Mouse (Mus musculus) kidney, postnatal 0 days (tissue): ENCODE results near the gene Ap3b2. TPM values are rescaled to one million over a fixed set of nuclear protein-coding genes. Genes with fewer than 3 reads are reported as not detected.

Experiments
- ATAC-seq: fragments of 200-750 bp; cut with Nextera tagmentation; replicated peaks from 2 replicates; pipeline ENCODE4 v1.8.0; 2017; ENCODE audit warnings: low read depth, moderate number of reproducible peaks, moderate TSS enrichment, moderate library complexity; ENCODE audit not compliant: low FRiP score
- DNase-seq: peaks from one replicate; pipeline ENCODE4 v3.0.0-alpha.2; 2016; ENCODE audit warnings: low spot score
- H3K27ac ChIP-seq: fragments of 300-500 bp; sonication (generic); 2 replicates; pipeline ENCODE4 v1.5.1; 2014; ENCODE audit warnings: mild to moderate bottlenecking
- H3K27me3 ChIP-seq: fragments of 300-500 bp; sonication (generic); 2 replicates; pipeline ENCODE4 v1.6.1; 2014; ENCODE audit warnings: low read length, mixed read lengths; ENCODE audit not compliant: insufficient read depth
- H3K36me3 ChIP-seq: fragments of 300-500 bp; sonication (generic); 2 replicates; pipeline ENCODE4 v1.6.1; 2014; ENCODE audit warnings: low read length, mixed read lengths; ENCODE audit not compliant: insufficient read depth
- H3K4me1 ChIP-seq: fragments of 300-500 bp; sonication (generic); replicated peaks from 2 replicates; pipeline ENCODE4 v1.6.1; 2014; ENCODE audit warnings: antibody characterized with exemption, low read length, mixed read lengths; ENCODE audit not compliant: insufficient read depth
- H3K4me2 ChIP-seq: fragments of 300-500 bp; sonication (generic); 2 replicates; pipeline ENCODE4 v1.6.1; 2014; ENCODE audit warnings: mild to moderate bottlenecking, low read length, moderate library complexity, mixed read lengths
- H3K4me3 ChIP-seq: fragments of 300-500 bp; sonication (generic); replicated peaks from 2 replicates; pipeline ENCODE4 v1.5.1; 2014; ENCODE audit warnings: low read depth, low read length
- H3K9ac ChIP-seq: fragments of 300-500 bp; sonication (generic); 2 replicates; pipeline ENCODE4 v1.6.1; 2014; ENCODE audit warnings: low read depth, low read length
- H3K9me3 ChIP-seq: fragments of 300-500 bp; sonication (generic); replicated peaks from 2 replicates; pipeline ENCODE4 v1.6.1; 2016; ENCODE audit warnings: low read length, inconsistent platforms, mixed read lengths
- CTCF ChIP-seq: IDR thresholded peaks from 2 replicates; pipeline ENCODE4 v1.5.1; 2016; ENCODE audit warnings: antibody characterized with exemption, low read depth, mild to moderate bottlenecking, moderate library complexity
- WGBS: fragments of 180-500 bp; shearing (Covaris S2); extraction: QIAGEN DNeasy Blood & Tissue Kit; methylation state at CpG from one replicate; pipeline ENCODE4 v1.1.7; 2014; 5-methylcytosine and 5-hydroxymethylcytosine counted together
- polyA plus RNA-seq: library from polyadenylated mRNA; unstranded; fragments of >200 nt; fragmentation: Nextera tagmentation; extraction: Ambion mirVana; gene quantifications from 2 replicates; pipeline ENCODE4 v1.2.1, GENCODE M21; 2015

Ap3b2 gene
- 0.26 and 0.31 TPM in 2 replicates for polyA plus RNA-seq

- H3K4me1 ChIP-seq = no peaks in the 10 kb centered on the region
- no peaks in the 10 kb centered on the region for H3K36me3 ChIP-seq
- H3K27me3 ChIP-seq = 0 out of 2 replicates have a peak, but pooled peaks cover 3% of the 10 kb centered on the region
- H3K4me2 ChIP-seq = peak within 1 kb of the TSS; percentile 80
- ATAC-seq (peak; percentile 81), DNase-seq (peak; percentile 87)
- H3K27ac ChIP-seq = no peak within 1 kb of the TSS
- H3K4me3 ChIP-seq = peak within 1 kb of the TSS; percentile 39
- WGBS = under 1% methylated on average over 54 of the region's 57 CpGs
- H3K9me3 ChIP-seq = no peaks in the 10 kb centered on the region
- H3K9ac ChIP-seq = no peak within 1 kb of the TSS
- no peak for TF ChIP-seq CTCF
These were observed at the start of gene Ap3b2 for GRCm38 (mm10) chr7:81493331-81494021. Gene Ap3b2, minus strand, starts transcription at chr7:81493925.

DNA sequence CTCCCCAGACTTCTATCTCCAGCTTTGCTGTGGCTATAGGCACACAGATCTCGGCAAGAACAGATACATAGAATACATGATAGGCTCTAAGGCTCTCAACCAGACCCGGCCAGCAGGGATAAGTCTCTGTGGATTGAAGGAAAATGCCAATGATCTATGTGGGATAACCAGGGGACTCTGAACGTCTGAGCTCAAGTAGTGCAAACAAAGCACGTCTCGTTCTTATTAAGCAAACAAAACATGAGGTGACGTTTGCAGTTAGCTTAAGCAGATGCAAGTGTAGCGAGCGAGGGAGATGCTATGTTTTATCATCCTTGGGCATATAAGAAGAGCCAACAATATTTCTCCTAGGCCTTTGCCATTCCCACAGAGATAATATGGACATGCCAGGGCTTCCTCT, 49.2 kb upstream of the Ap3b2 start:
- Histone ChIP-seq H3K4me2 (no peak overlapping the region), H3K4me3 (no peak overlapping the region), H3K27ac (no peak overlapping the region), H3K36me3 (no peaks in the 10 kb centered on the region), H3K4me1 (no peaks in the 10 kb centered on the region), H3K27me3 (no peaks in the 10 kb centered on the region), H3K9me3 (no peaks in the 10 kb centered on the region), H3K9ac (no peak overlapping the region)
- 81% methylated on average over 8 of the region's 8 CpGs for WGBS
- ATAC-seq (no peak), DNase-seq (no peak)
- no peak for TF ChIP-seq CTCF

DNA sequence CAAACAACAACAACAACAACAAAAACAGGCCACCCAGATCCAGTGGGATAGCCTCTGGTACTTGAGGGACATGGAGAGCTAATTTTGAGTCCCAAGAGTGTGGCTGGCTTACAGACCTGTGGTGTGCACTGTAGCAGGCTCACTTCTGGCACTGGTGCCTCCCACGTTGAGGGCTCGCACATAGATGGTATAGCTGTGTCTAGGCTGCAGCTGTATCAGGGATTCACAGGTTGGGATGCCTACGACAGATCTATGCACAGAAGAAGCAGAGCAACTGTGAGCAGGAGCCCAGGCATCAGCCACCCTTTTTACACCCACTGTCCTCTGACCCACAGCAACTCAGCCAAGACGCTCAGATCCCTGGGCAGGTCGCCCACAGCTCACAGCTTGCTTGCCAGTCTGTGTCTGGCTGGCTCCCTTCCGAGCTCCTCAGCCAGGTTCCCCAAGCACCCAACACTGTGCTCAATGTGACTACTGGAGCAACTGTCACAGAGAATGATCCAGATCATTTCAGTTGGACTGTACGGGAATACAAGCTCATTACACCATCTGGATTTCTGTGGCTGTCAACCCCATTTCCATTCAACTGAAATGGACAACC, 48.3 kb upstream of the Ap3b2 start:
- no peaks in the 10 kb centered on the region for H3K36me3 ChIP-seq
- H3K4me2 ChIP-seq = no peak overlapping the region
- H3K9me3 ChIP-seq = no peaks in the 10 kb centered on the region
- ATAC-seq (no peak), DNase-seq (no peak)
- no peak overlapping the region for H3K4me3 ChIP-seq
- no peak overlapping the region for H3K9ac ChIP-seq
- no peak overlapping the region for H3K27ac ChIP-seq
- 81% methylated on average over 7 of the region's 7 CpGs for WGBS
- H3K27me3 ChIP-seq = no peaks in the 10 kb centered on the region
- H3K4me1 ChIP-seq = no peaks in the 10 kb centered on the region
- TF ChIP-seq CTCF = no peak

- WGBS = 52% methylated on average over 1 of the region's 1 CpGs
- H3K27ac ChIP-seq = no peak overlapping the region
- no peaks in the 10 kb centered on the region for H3K27me3 ChIP-seq
- no peak overlapping the region for H3K4me2 ChIP-seq
- no peak for ATAC-seq
- H3K9me3 ChIP-seq = no peaks in the 10 kb centered on the region
- DNase-seq = no peak
- H3K4me3 ChIP-seq = no peak overlapping the region
- no peaks in the 10 kb centered on the region for H3K36me3 ChIP-seq
- TF ChIP-seq CTCF = no peak
- H3K4me1 ChIP-seq = no peaks in the 10 kb centered on the region
- H3K9ac ChIP-seq = no peak overlapping the region
These were observed 47.3 kb upstream of the Ap3b2 start for GRCm38 (mm10) chr7:81540999-81541398.

- no peak overlapping the region for H3K9ac ChIP-seq
- H3K4me2 ChIP-seq = no peak overlapping the region
- no peaks in the 10 kb centered on the region for H3K9me3 ChIP-seq
- H3K27me3 ChIP-seq = no peaks in the 10 kb centered on the region
- DNase-seq (no peak), ATAC-seq (no peak)
- WGBS = 10% methylated on average over 2 of the region's 2 CpGs
- no peak overlapping the region for H3K4me3 ChIP-seq
- H3K27ac ChIP-seq = no peak overlapping the region
- 0 out of 2 replicates have a peak, but pooled peaks cover 11% of the 10 kb centered on the region for H3K36me3 ChIP-seq
- no peak for TF ChIP-seq CTCF
- no peaks in the 10 kb centered on the region for H3K4me1 ChIP-seq
These were observed 45.8 kb upstream of the Ap3b2 start for GRCm38 (mm10) chr7:81539565-81539964.

DNA sequence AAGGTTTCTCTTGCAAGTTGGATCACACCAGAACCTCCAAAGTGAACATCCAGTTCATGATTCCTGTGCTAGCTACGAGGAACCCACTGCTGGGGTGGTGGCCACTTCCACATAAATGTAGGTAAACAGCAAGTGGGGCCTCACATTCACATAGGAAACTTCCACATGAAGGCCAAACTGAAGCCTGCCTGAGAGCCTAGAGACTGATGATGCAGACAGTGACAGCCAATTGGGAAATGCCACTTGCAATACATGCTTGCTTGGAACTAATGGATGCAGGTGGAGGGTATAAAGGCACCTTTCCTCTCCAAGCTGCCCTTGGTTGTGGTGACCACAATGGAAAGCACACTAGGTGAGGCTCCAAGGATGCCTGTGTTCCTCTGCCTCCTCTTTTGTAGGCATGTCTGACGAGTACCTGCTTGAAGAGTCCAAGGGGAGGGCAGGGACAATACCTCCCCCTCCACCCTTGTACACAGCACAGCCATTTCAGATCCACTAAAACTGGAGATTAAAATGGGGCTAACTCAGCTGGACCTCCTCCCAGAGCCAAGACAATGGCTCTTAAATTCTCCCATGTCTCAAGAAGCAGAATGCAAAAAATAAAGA, 44.4 kb upstream of the Ap3b2 start:
- ATAC-seq = no peak
- Histone ChIP-seq H3K9me3 (no peaks in the 10 kb centered on the region), H3K27ac (no peak overlapping the region), H3K36me3 (peaks cover 23% of the 10 kb centered on the region; the same call in 1 of the 2 replicates), H3K9ac (no peak overlapping the region), H3K4me3 (no peak overlapping the region), H3K4me2 (no peak overlapping the region), H3K4me1 (no peaks in the 10 kb centered on the region), H3K27me3 (no peaks in the 10 kb centered on the region)
- TF ChIP-seq CTCF = no peak
- peak; percentile 62 for DNase-seq
- 68% methylated on average over 2 of the region's 2 CpGs for WGBS
